Mouse (Mus musculus): ENCODE data around the gene BC067074.

Gene BC067074

DNA sequence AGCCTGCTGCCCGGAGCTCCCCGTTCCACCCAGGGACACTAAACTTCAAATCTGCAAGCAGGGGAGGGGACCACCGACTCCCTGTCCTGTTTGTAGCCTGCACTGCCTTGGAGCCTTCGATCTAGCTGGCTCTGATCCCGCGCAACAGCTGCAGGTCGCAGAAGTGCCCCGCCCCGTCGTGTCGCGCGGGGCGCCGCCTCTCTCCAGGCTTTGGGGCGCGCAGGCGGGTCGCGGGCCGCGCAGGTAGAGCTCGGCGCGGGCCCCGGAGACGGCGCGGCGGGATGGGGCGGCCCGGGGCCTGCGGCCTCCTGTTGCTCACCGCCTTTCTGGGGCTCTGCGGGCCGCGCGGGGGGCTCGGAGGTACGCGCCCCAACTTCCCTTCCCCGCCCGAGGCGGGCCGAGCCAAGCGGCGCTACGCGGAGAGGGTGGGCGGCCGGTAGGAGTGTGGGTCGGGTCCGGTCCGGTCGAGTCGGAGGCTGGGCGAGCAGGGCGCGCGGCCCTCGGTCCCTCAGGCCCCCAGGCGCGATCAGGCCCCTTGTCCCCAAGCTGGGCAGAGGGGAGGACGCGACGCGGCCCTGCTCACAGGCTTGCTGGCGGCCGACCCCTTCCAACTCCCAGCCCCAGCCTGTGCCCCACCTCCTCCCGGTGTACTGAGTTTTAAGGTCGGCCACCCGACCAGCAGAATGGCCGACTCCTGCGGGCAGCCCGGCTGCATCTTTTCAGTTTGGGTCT is at the start of gene BC067074:
TSS of gene BC067074 (plus strand) at position 185 of the 732 bp plus-strand sequence.
- CTCF ChIA-PET: interaction anchor here (0.5 to 2.0 kb wide), 9 partner anchors 23 to 571 kb away, joined by 3 to 7 read pairs (median 3); partner anchors contain the start of gene Snx18 (in 1 of the 4)
- POLR2A ChIA-PET: interaction anchor here (0.6 to 3.1 kb wide), 28 partner anchors 13 to 1604 kb away, joined by 3 to 17 read pairs (median 4); partner anchors contain the start of genes Snx18 (in 2 of the 4) and Arl15 (in 1 of the 4)

GRCm38 (mm10) chr13:113245025-113245424 is 47.9 kb upstream of the BC067074 start:
- CTCF ChIA-PET: interaction anchor here in 1 of 4 experiments (1.1 kb wide), 1 partner anchor 12 kb away, joined by 4 read pairs; no protein-coding TSS in a partner anchor
- POLR2A ChIA-PET: no interaction called here

- CTCF ChIA-PET: interaction anchor here in 1 of 4 experiments (1.0 kb wide), 1 partner anchor 206 kb away, joined by 3 read pairs; the partner anchor contains the start of gene Gpx8
- POLR2A ChIA-PET: interaction anchor here in 2 of 4 experiments (0.7 to 1.8 kb wide), 6 partner anchors 10 to 366 kb away, joined by 3 to 8 read pairs (median 3); partner anchors contain the start of genes Esm1 (in 1 of the 2), Gpx8 (in 1 of the 2) and Snx18 (in 1 of the 2)
Measured at GRCm38 (mm10) chr13:113252580-113252979, 40.4 kb upstream of the BC067074 start.

DNA sequence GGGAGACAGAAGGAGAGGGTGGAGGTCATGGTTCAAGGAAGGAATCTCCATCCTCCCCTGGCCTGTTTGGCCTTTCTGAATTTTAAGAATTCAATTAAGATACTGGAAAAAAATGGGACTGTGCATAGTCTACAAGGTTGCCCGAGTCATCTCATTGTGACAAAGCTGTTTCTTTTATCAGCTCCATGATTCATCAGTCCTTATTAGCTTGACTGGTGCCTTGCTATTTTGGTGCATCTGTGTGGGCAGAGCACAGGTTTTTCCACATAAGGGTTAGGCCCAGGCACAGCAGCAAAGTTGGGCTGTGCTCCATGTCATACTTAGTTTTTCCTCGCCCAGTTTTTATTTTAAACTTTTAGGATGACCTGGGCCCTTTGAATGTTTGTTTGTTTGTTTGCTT is 36.2 kb upstream of the BC067074 start:
- POLR2A ChIA-PET: interaction anchor here in 2 of 4 experiments (0.6 to 1.4 kb wide), 4 partner anchors 8 to 225 kb away, joined by 3 read pairs; partner anchors contain the start of gene Gpx8 (in 1 of the 2)
- CTCF ChIA-PET: interaction anchor here (0.6 to 2.4 kb wide), 19 partner anchors 8 to 583 kb away, joined by 3 to 17 read pairs (median 4); partner anchors contain the start of genes Gpx8 (in 2 of the 4) and Snx18 (in 1 of the 4)

- POLR2A ChIA-PET: interaction anchor here in 2 of 4 experiments (0.6 to 1.4 kb wide), 4 partner anchors 211 to 335 kb away, joined by 3 to 5 read pairs (median 3); partner anchors contain the start of gene Gpx8 (in 1 of the 2)
- CTCF ChIA-PET: interaction anchor here (0.6 to 2.4 kb wide), 21 partner anchors 8 to 583 kb away, joined by 3 to 17 read pairs (median 4); partner anchors contain the start of genes Gpx8 (in 2 of the 4) and Snx18 (in 1 of the 4)
Measured at GRCm38 (mm10) chr13:113257190-113257589, 35.8 kb upstream of the BC067074 start.

- ChIA-PET CTCF (no interaction called here), POLR2A (no interaction called here)
Measured at GRCm38 (mm10) chr13:113259237-113259636, 33.7 kb upstream of the BC067074 start.

- CTCF ChIA-PET: interaction anchor here in 2 of 4 experiments (0.8 to 1.5 kb wide), 3 partner anchors 217 to 355 kb away, joined by 3 to 5 read pairs (median 4); partner anchors contain the start of genes Gpx8 (in 1 of the 2) and Snx18 (in 1 of the 2)
- POLR2A ChIA-PET: interaction anchor here in 3 of 4 experiments (0.6 to 1.5 kb wide), 3 partner anchors 11 to 252 kb away, joined by 3 to 8 read pairs (median 4); no protein-coding TSS in a partner anchor
Measured at GRCm38 (mm10) chr13:113262822-113263221, 30.1 kb upstream of the BC067074 start.

GRCm38 (mm10) chr13:113265257-113265656 is 27.7 kb upstream of the BC067074 start:
- CTCF ChIA-PET: interaction anchor here (0.6 to 3.7 kb wide), 29 partner anchors 8 to 1687 kb away, joined by 3 to 15 read pairs (median 4); partner anchors contain the start of genes Gpx8 (in 3 of the 4), Snx18 (in 3 of the 4), BC067074 (in 1 of the 4) and Cdc20b (in 1 of the 4)
- POLR2A ChIA-PET: interaction anchor here in 2 of 4 experiments (0.6 to 1.6 kb wide), 6 partner anchors 9 to 380 kb away, joined by 3 to 5 read pairs (median 3); partner anchors contain the start of gene Snx18 (in 1 of the 2)

- ChIA-PET POLR2A (interaction anchor here in 2 of 4 experiments (1.5 to 1.6 kb wide), 2 partner anchors 22 kb away, joined by 3 to 4 read pairs; no protein-coding TSS in a partner anchor), CTCF (interaction anchor here (0.5 to 3.7 kb wide), 32 partner anchors 9 to 1864 kb away, joined by 3 to 15 read pairs (median 4); partner anchors contain the start of genes Snx18 (in 3 of the 4), BC067074 (in 2 of the 4) and Gpx8 (in 2 of the 4))
Measured at GRCm38 (mm10) chr13:113266495-113266951, 26.4 kb upstream of the BC067074 start.

DNA sequence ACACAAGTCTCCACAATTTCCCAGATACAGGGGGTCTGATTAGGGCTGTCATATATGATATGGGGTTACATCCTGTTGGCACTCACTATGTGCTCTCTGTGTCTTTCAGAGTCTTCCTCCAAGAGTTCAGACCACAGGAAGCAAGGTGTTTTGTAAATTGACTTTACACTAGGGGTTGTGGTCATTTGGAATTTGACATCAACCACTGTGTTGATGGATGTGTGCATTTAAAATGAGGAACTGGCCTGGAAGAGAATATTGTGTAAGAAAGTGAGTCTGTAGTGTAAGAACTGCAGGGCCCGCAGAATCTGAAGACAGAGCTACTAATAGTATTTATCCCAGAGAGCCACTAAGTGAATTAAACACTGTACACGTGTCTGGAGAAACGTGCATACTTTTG is 25.8 kb upstream of the BC067074 start:
- ChIA-PET CTCF (interaction anchor here (0.6 to 3.7 kb wide), 21 partner anchors 10 to 1863 kb away, joined by 3 to 15 read pairs (median 4); partner anchors contain the start of genes Snx18 (in 3 of the 4), Gpx8 (in 1 of the 4) and Hspb3 (in 1 of the 4)), POLR2A (interaction anchor here in 1 of 4 experiments (0.6 to 1.5 kb wide), 3 partner anchors 22 to 1724 kb away, joined by 3 to 5 read pairs (median 4); no protein-coding TSS in a partner anchor)

GRCm38 (mm10) chr13:113269777-113270776 is 22.9 kb upstream of the BC067074 start:
- CTCF ChIA-PET: interaction anchor here (0.6 to 2.5 kb wide), 24 partner anchors 13 to 596 kb away, joined by 3 to 22 read pairs (median 4); partner anchors contain the start of genes Snx18 (in 2 of the 4), BC067074 (in 1 of the 4) and Gpx8 (in 1 of the 4)
- POLR2A ChIA-PET: interaction anchor here in 3 of 4 experiments (0.6 to 2.8 kb wide), 10 partner anchors 17 to 571 kb away, joined by 3 to 11 read pairs (median 4); partner anchors contain the start of genes BC067074 (in 1 of the 3) and Snx18 (in 1 of the 3)

DNA sequence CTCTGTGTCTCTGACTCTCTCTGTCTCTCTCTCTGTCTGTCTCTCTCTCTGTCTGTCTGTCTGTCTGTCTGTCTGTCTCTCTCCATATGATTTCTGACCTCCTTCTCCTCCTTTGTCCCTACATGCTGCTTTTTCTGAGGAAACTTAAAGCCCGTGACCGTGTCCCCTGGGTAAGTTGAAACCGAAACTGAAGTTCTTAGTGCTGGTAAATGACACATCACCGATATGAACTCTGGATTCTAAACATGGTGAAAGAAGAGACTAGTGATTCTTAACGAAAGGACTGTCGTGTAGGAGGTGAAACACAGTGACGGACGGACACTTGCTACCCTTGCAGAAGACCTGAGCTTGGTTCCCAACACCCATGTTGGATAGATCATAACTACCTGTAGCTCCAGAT is 21.8 kb upstream of the BC067074 start:
- POLR2A ChIA-PET: interaction anchor here in 2 of 4 experiments (0.9 to 2.8 kb wide), 7 partner anchors 16 to 348 kb away, joined by 3 to 11 read pairs (median 5); partner anchors contain the start of genes BC067074 (in 1 of the 2) and Snx18 (in 1 of the 2)

DNA sequence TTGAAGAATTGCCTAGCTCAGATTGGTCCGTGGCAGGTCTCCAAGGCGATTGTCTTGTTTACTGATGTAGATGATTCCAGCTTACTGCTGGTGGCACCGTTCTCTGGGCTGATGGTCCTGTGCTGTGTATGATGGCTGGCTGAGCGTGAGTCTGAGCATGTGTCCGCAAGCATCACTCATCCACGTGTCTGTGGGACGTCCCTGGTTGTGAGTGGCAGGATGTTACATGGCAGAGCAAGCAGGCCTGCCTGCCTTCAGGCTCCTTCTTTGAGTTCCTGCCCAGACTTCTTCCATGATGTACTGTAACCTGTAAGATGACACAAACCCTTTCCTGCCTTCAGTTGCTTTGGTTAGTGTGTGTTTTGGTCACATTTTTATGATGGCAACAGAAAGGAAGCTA is 5.8 kb upstream of the BC067074 start:
- ChIA-PET POLR2A (interaction anchor here in 3 of 4 experiments (0.6 to 3.8 kb wide), 14 partner anchors 9 to 332 kb away, joined by 3 to 21 read pairs (median 3); partner anchors contain the start of gene Snx18 (in 1 of the 3)), CTCF (interaction anchor here in 2 of 4 experiments (1.2 to 1.3 kb wide), 3 partner anchors 17 to 579 kb away, joined by 4 to 5 read pairs (median 5); no protein-coding TSS in a partner anchor)

More for the DNA sequence above, 21.8 kb upstream of the BC067074 start:
- CTCF ChIA-PET: interaction anchor here in 2 of 4 experiments (0.6 to 2.5 kb wide), 3 partner anchors 348 to 1511 kb away, joined by 3 to 22 read pairs (median 7); partner anchors contain the start of gene Snx18 (in 1 of the 2)

DNA sequence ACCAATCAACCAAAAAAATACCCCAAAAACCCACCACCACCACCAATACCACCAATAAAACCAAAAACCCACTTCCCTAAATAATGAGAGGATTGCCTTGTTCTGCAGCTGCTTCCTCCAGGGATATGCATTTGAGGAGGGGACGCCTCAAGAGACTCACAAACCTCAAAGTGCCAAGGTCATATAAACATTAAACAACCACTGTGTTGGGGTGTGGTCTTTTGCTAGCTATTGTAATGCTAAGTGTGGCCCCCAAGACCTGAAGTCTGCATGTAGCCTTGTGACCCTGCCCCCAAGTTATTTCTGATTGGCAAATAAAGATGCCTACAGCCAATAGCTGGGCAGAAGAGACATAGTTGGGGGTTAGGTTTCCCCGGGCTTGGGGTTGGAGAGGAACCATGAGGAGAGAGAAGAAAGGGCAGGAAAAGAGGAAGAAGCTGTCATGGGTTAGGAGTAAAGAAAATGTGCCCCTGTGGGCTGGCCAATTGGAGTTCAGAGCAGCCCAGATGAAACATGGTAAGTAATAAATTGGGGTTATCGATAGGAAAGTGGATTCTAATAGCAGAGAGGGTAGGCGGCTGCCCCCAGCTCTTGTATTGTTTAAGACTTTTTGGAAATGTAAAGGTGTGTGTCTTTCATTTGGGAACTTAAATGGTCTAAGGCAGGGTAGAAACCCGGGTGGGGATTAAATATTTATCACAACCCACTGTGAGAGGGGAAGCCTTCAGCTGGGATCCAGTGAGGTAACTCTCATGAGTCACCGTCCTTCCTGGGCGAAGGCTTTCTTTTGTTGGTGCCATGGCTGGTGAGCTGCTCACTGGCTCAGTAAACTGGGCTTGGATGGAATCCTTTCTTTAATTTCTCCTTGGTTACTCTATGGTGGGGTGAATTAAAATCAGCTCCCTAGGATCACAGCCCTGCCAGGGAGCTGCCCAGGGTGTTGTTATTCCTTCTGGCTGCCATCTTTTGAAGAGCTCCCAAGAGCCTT is 4.5 kb upstream of the BC067074 start:
- ChIA-PET POLR2A (interaction anchor here in 2 of 4 experiments (0.8 to 3.8 kb wide), 18 partner anchors 8 to 541 kb away, joined by 3 to 21 read pairs (median 5); partner anchors contain the start of gene Snx18 (in 2 of the 2)), CTCF (interaction anchor here (0.8 to 1.7 kb wide), 6 partner anchors 18 to 330 kb away, joined by 3 to 5 read pairs (median 4); partner anchors contain the start of gene Snx18 (in 2 of the 4))

- POLR2A ChIA-PET: interaction anchor here in 2 of 4 experiments (1.2 to 3.8 kb wide), 6 partner anchors 19 to 505 kb away, joined by 3 to 21 read pairs (median 8); partner anchors contain the start of genes Snx18 (in 2 of the 2) and Arl15 (in 1 of the 2)
- CTCF ChIA-PET: interaction anchor here in 1 of 4 experiments (0.8 kb wide), 1 partner anchor 24 kb away, joined by 3 read pairs; no protein-coding TSS in a partner anchor
Measured at GRCm38 (mm10) chr13:113289760-113290159, 3.2 kb upstream of the BC067074 start.
